Mouse (Mus musculus): ENCODE measurements around the gene Slc25a28.

The Slc25a28 gene

GRCm38 (mm10) chr19:43630466-43631251 is 44.0 kb downstream of the Slc25a28 start:
- peak; percentile 83 for DNase-seq (ENCODE audit: low spot score)

- DNase-seq (ENCODE audit: low spot score), result no peak
These were observed 45.6 kb downstream of the Slc25a28 start for GRCm38 (mm10) chr19:43629088-43629487.

- no peak for DNase-seq (ENCODE audit: low spot score)
These were observed 47.3 kb downstream of the Slc25a28 start for GRCm38 (mm10) chr19:43627345-43627744.

- no peak for DNase-seq (ENCODE audit: low spot score)
These were observed 48.5 kb downstream of the Slc25a28 start for GRCm38 (mm10) chr19:43626160-43626559.

GRCm38 (mm10) chr19:43623913-43624312 is 50.8 kb downstream of the Slc25a28 start:
- DNase-seq (ENCODE audit: low spot score), result no peak

- no peak for DNase-seq (ENCODE audit: low spot score)
These were observed 54.7 kb downstream of the Slc25a28 start for GRCm38 (mm10) chr19:43619916-43620479.

GRCm38 (mm10) chr19:43618505-43619030 is 56.1 kb downstream of the Slc25a28 start:
- DNase-seq (ENCODE audit: low spot score), result no peak

- no peak for DNase-seq (ENCODE audit: low spot score)
These were observed 56.8 kb downstream of the Slc25a28 start for GRCm38 (mm10) chr19:43617761-43618349.

- no peak for DNase-seq (ENCODE audit: low spot score)
These were observed 57.8 kb downstream of the Slc25a28 start for GRCm38 (mm10) chr19:43616889-43617288.

- no peak for DNase-seq (ENCODE audit: low spot score)
These were observed 58.2 kb downstream of the Slc25a28 start for GRCm38 (mm10) chr19:43616415-43616861.

GRCm38 (mm10) chr19:43615571-43616414 is 58.9 kb downstream of the Slc25a28 start:
- no peak for DNase-seq (ENCODE audit: low spot score)

- DNase-seq (ENCODE audit: low spot score), result no peak
These were observed 59.6 kb downstream of the Slc25a28 start for GRCm38 (mm10) chr19:43615074-43615445.

- DNase-seq (ENCODE audit: low spot score), result no peak
These were observed 60.2 kb downstream of the Slc25a28 start for GRCm38 (mm10) chr19:43614341-43615073.

Data from c-Kit-positive CD71-positive TER-119-positive erythroid progenitor cells, embryonic 14.5 days (primary cell).